Mouse (Mus musculus): ENCODE results near the gene Slc44a2.
A peak's percentile ranks its signal among the peaks of the same experiment; 100 is the strongest.
"Not testable (repeated sequence)": the region's sequence is repeated elsewhere in the genome, so short reads cannot be mapped to it uniquely, and the experiment has no call there.

Gene Slc44a2

GRCm38 (mm10) chr9:21320619-21321512 lies at the start of gene Slc44a2:
TSS of gene Slc44a2 (plus strand) at chr9:21320698.
- peak; percentile 71 for DNase-seq (ENCODE audit: low read depth, low spot score)

DNA sequence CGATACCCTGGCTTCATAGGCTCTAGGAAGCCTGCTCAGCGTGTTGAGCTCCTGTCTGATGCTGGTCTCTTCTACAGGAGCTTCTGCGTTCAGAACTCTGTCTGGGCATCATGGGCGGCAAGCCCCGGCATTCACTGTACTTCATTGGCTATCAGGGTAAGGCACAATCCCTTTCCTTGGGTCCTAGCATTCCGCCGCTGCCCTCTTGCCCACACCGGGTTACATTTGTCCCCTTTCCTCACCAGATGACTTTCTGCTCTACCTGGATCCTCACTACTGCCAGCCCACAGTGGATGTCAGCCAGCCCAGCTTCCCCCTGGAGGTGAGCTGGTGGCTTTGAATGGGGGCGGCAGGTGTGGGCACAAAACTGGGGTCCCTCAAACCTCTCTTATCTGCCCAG lies 48.1 kb upstream of the Slc44a2 start:
- no peak for DNase-seq (ENCODE audit: low read depth, low spot score)

DNA sequence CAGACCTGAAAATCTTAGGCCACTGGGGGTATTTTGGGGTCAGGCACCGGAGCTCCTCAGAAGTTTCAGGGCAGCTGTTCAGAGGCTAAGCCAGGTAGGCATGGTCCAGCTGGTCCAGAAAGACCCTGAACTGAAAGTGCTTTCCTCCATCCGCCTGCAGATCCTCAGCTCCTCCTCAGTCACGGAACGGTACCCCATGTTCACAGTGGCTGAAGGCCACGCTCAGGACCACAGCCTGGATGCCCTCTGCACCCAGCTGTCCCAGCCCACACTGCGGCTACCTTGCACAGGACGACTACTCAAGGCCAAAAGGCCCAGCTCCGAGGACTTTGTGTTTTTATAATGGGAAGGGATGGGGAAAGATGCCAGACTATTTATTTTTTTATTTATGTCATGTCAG lies 47.4 kb upstream of the Slc44a2 start:
- no peak for DNase-seq (ENCODE audit: low read depth, low spot score)

GRCm38 (mm10) chr9:21273520-21274228 lies 46.8 kb upstream of the Slc44a2 start:
- DNase-seq (ENCODE audit: low read depth, low spot score) = no peak

- no peak for DNase-seq (ENCODE audit: low read depth, low spot score)
These were observed 46.2 kb upstream of the Slc44a2 start for GRCm38 (mm10) chr9:21274336-21274735.

DNA sequence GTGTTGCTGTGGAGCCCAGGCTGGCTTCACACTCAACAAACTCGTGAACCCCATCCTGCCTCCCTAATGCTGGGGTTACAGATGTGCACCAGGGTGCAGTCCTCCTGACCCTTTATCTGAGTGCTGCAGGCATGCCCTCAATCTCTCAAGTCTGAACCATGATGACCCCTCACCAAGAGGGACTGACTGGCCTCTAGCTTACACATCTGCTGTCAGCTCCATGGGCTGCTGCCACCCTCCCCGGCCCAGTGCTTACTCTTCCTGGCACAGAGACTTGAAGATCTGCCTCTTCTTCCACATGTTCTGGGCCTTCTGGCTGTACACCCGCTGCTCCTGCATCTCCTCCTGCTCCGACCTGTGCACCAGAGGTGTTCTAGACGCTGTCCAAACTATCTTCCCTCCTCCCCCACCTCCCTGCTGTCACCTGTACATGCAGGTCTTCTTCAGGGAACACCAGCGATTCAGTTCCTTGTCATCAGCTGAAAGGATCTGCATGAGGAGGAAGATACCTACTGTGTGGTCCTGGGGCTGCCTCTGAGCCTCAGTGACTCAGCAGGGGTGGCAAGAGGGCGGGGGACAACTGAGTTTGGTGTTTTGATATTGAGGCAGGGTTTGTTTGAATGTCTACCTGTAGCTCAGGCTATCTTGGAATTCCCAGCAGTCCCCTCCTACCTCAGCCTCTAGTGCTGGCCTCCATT lies 45.3 kb upstream of the Slc44a2 start:
- DNase-seq (ENCODE audit: low read depth, low spot score) = no peak

DNA sequence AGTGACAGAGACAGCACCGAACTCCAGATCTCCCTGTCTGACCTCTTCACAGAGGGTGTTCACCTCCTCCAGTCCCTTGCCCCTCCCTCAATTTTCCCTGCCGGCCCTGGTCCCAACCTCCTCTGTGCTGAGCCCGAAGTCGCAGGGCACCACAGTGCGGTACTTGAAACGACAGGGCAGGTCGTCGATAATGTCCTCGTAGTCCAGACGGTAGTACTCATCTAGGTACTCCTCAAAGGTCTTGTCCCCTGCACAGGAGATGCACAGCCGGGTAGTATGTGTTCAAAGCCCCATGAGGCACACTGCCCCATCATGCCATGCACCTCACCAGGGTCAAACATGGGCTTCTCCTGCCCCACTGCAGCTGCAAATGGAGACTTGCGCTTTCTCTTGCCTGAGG lies 44.8 kb upstream of the Slc44a2 start:
- no peak for DNase-seq (ENCODE audit: low read depth, low spot score)

DNA sequence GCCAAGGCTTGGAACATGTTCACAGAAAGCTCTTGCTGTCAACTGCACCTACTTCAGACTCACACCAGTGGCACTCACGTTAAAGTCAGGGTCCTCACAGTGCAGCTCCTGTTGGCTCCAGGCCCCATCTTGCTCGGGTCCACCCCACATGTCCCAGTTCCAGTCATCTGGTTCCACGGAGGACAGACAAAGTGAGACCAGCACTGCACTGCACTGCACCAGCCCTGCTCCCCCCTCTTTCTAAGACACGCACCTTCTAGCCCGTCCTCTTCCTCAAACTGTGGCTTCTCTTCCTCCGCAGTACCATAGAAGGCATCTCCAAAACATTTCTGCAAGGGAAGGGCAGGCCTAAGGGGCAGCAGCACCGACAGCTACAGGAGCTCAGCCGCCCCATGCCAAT lies 44.2 kb upstream of the Slc44a2 start:
- DNase-seq (ENCODE audit: low read depth, low spot score) = no peak

GRCm38 (mm10) chr9:21277776-21278175 lies 42.7 kb upstream of the Slc44a2 start:
- DNase-seq (ENCODE audit: low read depth, low spot score) = no peak

DNA sequence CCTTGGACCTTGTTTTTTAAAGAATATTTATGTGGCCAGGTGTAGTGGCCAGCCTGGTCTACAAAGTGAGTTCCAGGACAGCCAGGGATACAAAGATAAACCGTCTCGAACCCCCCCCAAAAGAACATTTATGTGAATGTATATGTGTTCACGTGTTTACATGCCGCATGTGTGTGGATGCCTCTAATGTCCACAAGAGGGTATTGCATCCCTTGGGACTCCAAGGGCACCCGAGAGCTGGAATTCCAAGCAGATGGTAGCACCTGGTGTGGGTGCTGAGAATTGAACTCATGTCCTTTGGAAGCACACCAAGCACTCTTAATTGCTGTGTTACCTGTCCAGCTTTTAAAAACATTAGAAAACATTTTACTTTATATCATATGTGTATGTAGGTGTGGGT lies 36.9 kb upstream of the Slc44a2 start:
- peak; percentile 68 for DNase-seq (ENCODE audit: low read depth, low spot score)

DNA sequence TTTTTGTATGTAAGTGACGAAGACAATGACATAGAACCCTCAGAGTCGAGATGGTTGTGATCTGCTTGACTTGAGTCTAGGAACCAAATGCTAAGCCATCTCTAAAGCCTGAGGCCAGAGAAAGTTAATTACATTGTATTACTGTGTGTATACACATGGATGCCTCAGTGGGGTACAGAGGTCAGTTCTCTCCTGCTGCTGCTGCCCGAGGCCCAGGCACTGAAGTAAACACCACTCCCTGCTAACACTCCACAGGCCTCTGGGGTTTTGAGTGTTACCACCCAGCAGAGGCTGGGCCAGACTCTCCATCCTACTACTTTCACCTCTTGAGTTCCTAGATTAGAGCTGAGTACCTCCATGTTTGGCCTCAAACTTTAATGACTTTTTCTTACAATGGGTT lies 36.5 kb upstream of the Slc44a2 start:
- no peak for DNase-seq (ENCODE audit: low read depth, low spot score)

- no peak for DNase-seq (ENCODE audit: low read depth, low spot score)
These were observed 33.7 kb upstream of the Slc44a2 start for GRCm38 (mm10) chr9:21286753-21287152.

DNA sequence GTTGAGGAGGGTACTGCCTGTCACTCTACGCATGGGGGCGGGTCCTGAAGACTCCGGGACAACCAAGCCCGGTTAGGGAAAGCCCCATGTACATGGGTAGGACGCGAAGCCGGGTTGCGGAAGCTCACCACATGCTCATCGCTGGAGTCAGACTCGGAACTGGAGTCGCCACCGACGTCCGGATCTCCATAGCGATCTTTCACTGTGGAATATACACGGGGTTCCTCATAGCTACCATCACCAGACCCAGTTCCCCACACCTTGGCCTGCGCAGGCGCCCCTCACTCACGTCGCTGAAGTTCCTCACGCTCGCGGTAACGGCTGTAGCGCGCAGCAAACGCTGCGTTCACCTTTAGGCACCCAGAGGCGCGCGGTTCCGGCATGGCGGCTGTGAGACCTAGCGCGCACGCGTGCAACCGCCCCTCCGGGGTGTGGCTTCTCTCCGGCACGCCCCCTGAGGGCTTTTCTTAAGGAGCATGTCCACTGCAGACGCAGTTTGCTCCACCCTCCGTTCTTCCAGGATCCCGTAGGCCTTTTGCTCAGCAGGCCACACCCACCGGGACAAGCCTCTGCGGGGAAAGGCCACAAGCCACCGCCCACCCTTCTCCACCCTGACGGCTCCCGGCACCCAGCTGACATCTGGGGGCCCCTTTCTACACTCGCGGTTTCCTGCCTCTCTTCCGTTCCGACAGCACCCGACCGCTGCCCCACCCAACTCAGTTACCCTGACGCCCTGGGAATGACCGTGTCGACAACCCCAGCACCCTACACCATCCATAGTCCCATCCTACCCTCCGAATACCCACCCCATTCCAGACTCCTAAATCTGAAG lies 32.7 kb upstream of the Slc44a2 start, which contains the start of gene Kri1:
TSS of gene Kri1 (minus strand) at position 399 of the 832 bp plus-strand sequence.
- peak; percentile 99 for DNase-seq (ENCODE audit: low read depth, low spot score)

- DNase-seq (ENCODE audit: low read depth, low spot score) = no peak
These were observed 31.8 kb upstream of the Slc44a2 start for GRCm38 (mm10) chr9:21288404-21289336.

GRCm38 (mm10) chr9:21289337-21289671 lies 31.2 kb upstream of the Slc44a2 start:
- no peak for DNase-seq (ENCODE audit: low read depth, low spot score)

DNA sequence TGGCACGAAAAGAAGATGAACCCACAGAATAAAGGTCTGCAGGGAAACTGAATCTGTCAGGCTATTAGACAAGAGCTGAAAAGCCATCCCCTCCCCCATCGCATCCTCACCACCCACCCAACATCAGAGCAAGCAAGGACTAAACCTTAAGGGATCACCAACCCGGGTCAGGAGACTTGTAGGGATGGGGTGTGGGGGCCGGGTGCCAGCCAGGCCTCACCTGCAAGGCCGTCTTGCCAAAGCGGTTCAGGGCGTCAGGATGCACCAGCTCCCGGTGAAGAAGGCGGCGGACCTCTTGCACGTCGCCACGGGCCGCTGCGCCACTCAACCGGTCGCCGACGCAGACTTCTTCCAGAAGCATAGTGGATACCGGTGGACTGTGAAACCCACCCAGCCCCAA lies 29.9 kb upstream of the Slc44a2 start:
- DNase-seq (ENCODE audit: low read depth, low spot score) = no peak

GRCm38 (mm10) chr9:21291022-21291787 lies 29.3 kb upstream of the Slc44a2 start, which contains the start of gene Cdkn2d:
TSS of gene Cdkn2d (minus strand) at chr9:21291407.
- peak; percentile 100 for DNase-seq (ENCODE audit: low read depth, low spot score)

- DNase-seq (ENCODE audit: low read depth, low spot score) = not testable (repeated sequence)
These were observed 28.6 kb upstream of the Slc44a2 start for GRCm38 (mm10) chr9:21291868-21292267.

- DNase-seq (ENCODE audit: low read depth, low spot score) = no peak
These were observed 28.2 kb upstream of the Slc44a2 start for GRCm38 (mm10) chr9:21292271-21292670.
